Mouse (Mus musculus): ENCODE measurements at regions not wholly inside any gene's neighbourhood (a gene's known extent, or its start where the extent isn't known, plus 50 kb on each side); places are given as distances from the start of the nearest gene placed in this dataset.

GRCm38 (mm10) chr10:44881967-44882366, 185.0 kb upstream of the Prep start:
- Histone ChIP-seq H3K4me1 (ENCODE audit: control insufficient read depth in 1 of 2, insufficient read depth in 2 of 2) (peaks cover 0 to 12% of the 10 kb centered on the region in 2 experiments; a peak in 2 of 4 replicates), H3K4me3 (replicated peaks in 1 of 3; ENCODE audit: low read depth in 2 of 3, low read length in 2 of 3, poor library complexity in 1 of 3) (no peak overlapping the region), H3K4me2 (ENCODE audit: insufficient read depth, low read depth, poor library complexity, severe bottlenecking) (no peak overlapping the region), H3K36me3 (replicated peaks in 1 of 2; ENCODE audit: control insufficient read depth in 1 of 2, insufficient read depth in 1 of 2, low read length in 1 of 2) (no peaks in the 10 kb centered on the region), H3K9me3 (replicated peaks; ENCODE audit: low read length) (no peaks in the 10 kb centered on the region), H3K79me2 (replicated peaks; ENCODE audit: control insufficient read depth, extremely low read depth, insufficient read depth, poor library complexity, severe bottlenecking) (no peaks in the 10 kb centered on the region), H3K27ac (ENCODE audit: insufficient read depth, low read depth) (no peak overlapping the region), H3K9ac (ENCODE audit: insufficient read depth, low read depth) (no peak overlapping the region), H3K27me3 (replicated peaks) (no peaks in the 10 kb centered on the region)
- in situ Hi-C loops (cut with MboI; ENCODE audit: low pct_ligation_motif_present, low pct_unique_long_range_greater_than_20kb, low sequenced_read_pairs) (no loop called here), dilution Hi-C loops (cut with MboI; ENCODE audit: extremely low pct_ligation_motif_present, extremely low pct_unique_long_range_greater_than_20kb, low sequenced_read_pairs) (no loop called here)
- no peak for DNase-seq (ENCODE audit: extremely low read depth)
- no peak for TF ChIP-seq CHD2 (IDR thresholded peaks at IDR 0.05; ENCODE audit: low read length)
- TF ChIP-seq ZC3H11A (IDR thresholded peaks at IDR 0.05; ENCODE audit: low read depth, low read length), result no peak
- TF ChIP-seq ZMIZ1 (IDR thresholded peaks at IDR 0.05; ENCODE audit: low read depth, low read length), result no peak
- TF ChIP-seq MAFK (IDR thresholded peaks at IDR 0.05; ENCODE audit: insufficient replicate concordance, low read length), result no peak
- no peak for TF ChIP-seq MAX (IDR thresholded peaks at IDR 0.05; ENCODE audit: low read length)
- no peak for TF ChIP-seq RAD21 (IDR thresholded peaks at IDR 0.05; ENCODE audit: low read depth, low read length)
- no peak for TF ChIP-seq E2F4 (IDR thresholded peaks at IDR 0.05; ENCODE audit: insufficient replicate concordance, low read depth, low read length)
- TF ChIP-seq ELF1 (IDR thresholded peaks at IDR 0.05; ENCODE audit: low read depth, low read length), result no peak
- TF ChIP-seq RCOR1 (conservative IDR thresholded peaks at IDR 0.05; ENCODE audit: low read depth, low read length), result no peak
- TF ChIP-seq EP300 (IDR thresholded peaks at IDR 0.05; ENCODE audit: low read length), result no peak
- TF ChIP-seq USF1 (IDR thresholded peaks at IDR 0.05; ENCODE audit: low read depth, low read length), result no peak
- TF ChIP-seq JUN (IDR thresholded peaks at IDR 0.05; ENCODE audit: insufficient read depth, low read depth, low read length), result no peak
- no peak for TF ChIP-seq USF2 (conservative IDR thresholded peaks at IDR 0.05; ENCODE audit: low read depth, low read length)
- no peak for TF ChIP-seq IRF4 (IDR thresholded peaks at IDR 0.05; ENCODE audit: low read depth, low read length)
- TF ChIP-seq SMC3 (IDR thresholded peaks at IDR 0.05; ENCODE audit: low read depth, low read length), result no peak
- TF ChIP-seq SIN3A (IDR thresholded peaks at IDR 0.05; ENCODE audit: low read length), result no peak
- no peak for TF ChIP-seq JUND (conservative IDR thresholded peaks at IDR 0.05; ENCODE audit: low read depth, low read length)
- no peak for TF ChIP-seq NELFE (IDR thresholded peaks at IDR 0.05; ENCODE audit: low read depth, low read length)
- TF ChIP-seq NRF1 (IDR thresholded peaks at IDR 0.05; ENCODE audit: low read depth, low read length), result no peak

DNA sequence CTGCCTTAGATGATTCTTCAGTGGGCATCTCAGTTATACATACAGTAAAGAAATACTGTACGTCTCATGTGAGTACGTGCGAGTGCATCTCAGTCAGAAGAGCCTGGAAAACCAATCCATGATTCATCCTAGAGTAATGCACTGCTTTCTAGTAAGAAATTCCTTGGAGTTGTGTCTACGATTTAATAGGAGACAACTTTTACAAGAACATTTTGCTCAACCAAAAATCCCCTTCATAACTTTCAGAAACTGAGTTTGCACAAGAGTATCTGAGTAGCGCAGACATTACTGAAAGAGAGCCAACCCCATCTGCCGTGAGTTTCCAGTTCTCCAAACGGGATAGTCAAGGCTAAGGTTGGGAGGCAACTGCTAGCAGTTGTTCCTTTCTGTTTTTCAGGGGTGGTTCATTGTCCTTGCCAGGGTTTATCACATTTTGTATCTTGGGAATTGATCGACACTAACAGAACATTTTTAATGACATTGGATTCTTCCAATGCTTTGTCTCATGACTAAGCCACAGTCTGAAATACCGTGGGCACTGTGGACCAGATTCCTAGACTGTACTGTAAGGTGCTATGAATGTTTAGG, 189.8 kb upstream of the Prep start:
- no peak for DNase-seq (ENCODE audit: extremely low read depth)
- in situ Hi-C loops (cut with MboI; ENCODE audit: low pct_ligation_motif_present, low pct_unique_long_range_greater_than_20kb, low sequenced_read_pairs), result no loop called here

More for the DNA sequence above, 189.8 kb upstream of the Prep start:
- Histone ChIP-seq H3K9me3 (replicated peaks; ENCODE audit: low read length) (no peaks in the 10 kb centered on the region), H3K4me3 (replicated peaks in 1 of 3; ENCODE audit: low read depth in 2 of 3, low read length in 2 of 3, poor library complexity in 1 of 3) (no peak overlapping the region), H3K27ac (ENCODE audit: insufficient read depth, low read depth) (no peak overlapping the region), H3K36me3 (replicated peaks in 1 of 2; ENCODE audit: control insufficient read depth in 1 of 2, insufficient read depth in 1 of 2, low read length in 1 of 2) (no peaks in the 10 kb centered on the region), H3K79me2 (replicated peaks; ENCODE audit: control insufficient read depth, extremely low read depth, insufficient read depth, poor library complexity, severe bottlenecking) (no peaks in the 10 kb centered on the region), H3K9ac (ENCODE audit: insufficient read depth, low read depth) (no peak overlapping the region), H3K27me3 (replicated peaks) (no peaks in the 10 kb centered on the region), H3K4me2 (ENCODE audit: insufficient read depth, low read depth, poor library complexity, severe bottlenecking) (no peak overlapping the region), H3K4me1 (ENCODE audit: control insufficient read depth in 1 of 2, insufficient read depth in 2 of 2) (peaks cover 0 to 6% of the 10 kb centered on the region in 2 experiments; a peak in 1 of 4 replicates)
- dilution Hi-C loops (cut with MboI; ENCODE audit: extremely low pct_ligation_motif_present, extremely low pct_unique_long_range_greater_than_20kb, low sequenced_read_pairs), result no loop called here
- TF ChIP-seq MEF2A (IDR thresholded peaks at IDR 0.05; ENCODE audit: borderline replicate concordance, low read depth, low read length) (no peak), SIN3A (IDR thresholded peaks at IDR 0.05; ENCODE audit: low read length) (no peak), ZKSCAN1 (IDR thresholded peaks at IDR 0.05; ENCODE audit: borderline replicate concordance, low read depth, low read length) (no peak), MYC (IDR thresholded peaks at IDR 0.05; ENCODE audit: low read depth, low read length) (no peak), NRF1 (IDR thresholded peaks at IDR 0.05; ENCODE audit: low read depth, low read length) (no peak), IRF4 (IDR thresholded peaks at IDR 0.05; ENCODE audit: low read depth, low read length) (no peak), POLR2AphosphoS2 (IDR thresholded peaks at IDR 0.05; ENCODE audit: low read depth, low read length) (no peak), HCFC1 (IDR thresholded peaks at IDR 0.05; ENCODE audit: low read depth, low read length) (no peak), USF1 (IDR thresholded peaks at IDR 0.05; ENCODE audit: low read depth, low read length) (no peak), RAD21 (IDR thresholded peaks at IDR 0.05; ENCODE audit: low read depth, low read length) (no peak), RCOR1 (conservative IDR thresholded peaks at IDR 0.05; ENCODE audit: low read depth, low read length) (no peak), ELF1 (IDR thresholded peaks at IDR 0.05; ENCODE audit: low read depth, low read length) (no peak), BHLHE40 (IDR thresholded peaks at IDR 0.05; ENCODE audit: low read depth, low read length) (no peak), CHD2 (IDR thresholded peaks at IDR 0.05; ENCODE audit: low read length) (no peak), ETS1 (conservative IDR thresholded peaks at IDR 0.05; ENCODE audit: low read depth, low read length) (no peak), NELFE (IDR thresholded peaks at IDR 0.05; ENCODE audit: low read depth, low read length) (no peak), TBP (conservative IDR thresholded peaks at IDR 0.05; ENCODE audit: low read depth, low read length) (no peak), CHD1 (IDR thresholded peaks at IDR 0.05; ENCODE audit: low read depth, low read length) (no peak), MAFK (IDR thresholded peaks at IDR 0.05; ENCODE audit: insufficient replicate concordance, low read length) (no peak), ZNF384 (IDR thresholded peaks at IDR 0.05; ENCODE audit: low read depth, low read length) (no peak)

Data from CH12.LX (cell line).